Mouse (Mus musculus) liver, postnatal 0 days (tissue): ENCODE results near the gene Als2cr12.

ENCODE experiments used
- CTCF ChIP-seq: sonication (generic); IDR thresholded peaks from 2 replicates; pipeline ENCODE4 v1.5.1; 2016; ENCODE audit warnings: antibody characterized with exemption, low read depth
- EP300 ChIP-seq: IDR thresholded peaks from 2 replicates; pipeline ENCODE4 v1.6.1; 2016; ENCODE audit warnings: antibody characterized with exemption, low read depth, mild to moderate bottlenecking

DNA sequence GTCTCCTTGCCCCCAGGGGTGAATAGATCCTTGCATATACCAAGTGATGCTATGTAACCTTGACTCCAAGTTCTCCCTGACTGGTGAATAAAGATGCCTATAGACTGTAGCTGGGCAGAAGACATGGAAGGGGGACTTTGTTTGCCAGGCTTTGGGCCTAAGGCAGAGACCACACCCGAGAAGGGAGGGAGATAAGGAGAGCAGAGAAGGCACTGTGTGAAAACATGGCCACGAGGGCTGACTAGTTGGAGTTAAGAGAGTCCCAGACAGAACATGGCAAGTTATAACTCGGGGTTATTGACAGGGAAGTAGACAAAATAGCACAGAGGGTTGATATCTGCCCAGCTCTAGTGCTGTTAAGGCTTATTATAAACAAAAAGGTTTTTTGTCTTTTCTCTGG, 4.2 kb upstream of the Als2cr12 start:
- TF ChIP-seq CTCF, result no peak
- no peak for TF ChIP-seq EP300
